Mouse (Mus musculus) kidney, postnatal 0 days (tissue): ENCODE measurements around the gene Pramel1. TPM values are rescaled to one million over a fixed set of nuclear protein-coding genes. Genes with fewer than 3 reads are reported as not detected.

Experiments
- polyA plus RNA-seq: library from polyadenylated mRNA; unstranded; fragments of >200 nt; fragmentation: Nextera tagmentation; extraction: Ambion mirVana; gene quantifications from 2 replicates; pipeline ENCODE4 v1.2.1, GENCODE M21; 2015

The Pramel1 gene
- polyA plus RNA-seq, 1 experiment from 2014 or later = not detected

Other genes starting within 250 kb of the Pramel1 start
- 8.0 and 8.6 TPM in 2 replicates for gene Prdm2, start 181.4 kb upstream of the Pramel1 start, polyA plus RNA-seq
- 49.4 and 49.9 TPM in 2 replicates for gene Pdpn, start 94.9 kb upstream of the Pramel1 start, polyA plus RNA-seq
- 0.09 and 0.15 TPM in 2 replicates for gene Lrrc38, start 44.7 kb upstream of the Pramel1 start, polyA plus RNA-seq
- 12.9 and 15.2 TPM in 2 replicates for gene Pramef8, start 18.0 kb downstream of the Pramel1 start, polyA plus RNA-seq
- not detected in 2 replicates for gene Oog4, start 55.9 kb downstream of the Pramel1 start, polyA plus RNA-seq
- not detected in 2 replicates for gene Gm13043, start 116.9 kb downstream of the Pramel1 start, polyA plus RNA-seq
- gene Gm13040, start 141.5 kb downstream of the Pramel1 start, polyA plus RNA-seq = not detected in 2 replicates
- gene BC080695, start 157.3 kb downstream of the Pramel1 start, polyA plus RNA-seq = not detected in 2 replicates
- gene Gm13057, start 157.3 kb downstream of the Pramel1 start, polyA plus RNA-seq = not detected in 2 replicates
- not detected in 2 replicates for gene Gm13083, start 220.6 kb downstream of the Pramel1 start, polyA plus RNA-seq